ENCODE assay signal across 26 mouse cellular contexts in the genomic region with DNA sequence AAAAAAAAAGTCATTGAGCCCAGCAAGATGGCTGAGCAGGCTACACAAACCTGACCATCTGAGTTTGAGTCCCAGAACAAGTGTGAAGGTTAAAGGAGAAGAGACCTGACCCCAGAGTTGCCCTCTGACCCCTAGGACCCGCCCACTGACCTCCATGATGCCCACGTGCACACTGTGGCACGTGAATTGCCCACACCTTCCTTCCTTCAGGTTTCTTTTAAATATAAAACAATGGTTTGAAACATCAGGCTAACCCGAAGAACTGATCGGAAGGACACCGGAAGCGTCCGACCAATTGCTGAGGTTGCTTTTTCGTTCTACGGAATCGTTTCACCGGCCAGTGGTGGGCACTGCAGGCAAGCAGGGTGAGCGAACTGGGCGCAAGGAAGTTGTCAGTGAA.
"Had no signal": no experiment of that assay in that cellular context is flagged by ENCODE, and none has a peak within 500 bp of the region (broad histone marks: within the 10 kb centered on the region; RNA-seq: fewer than 3 reads in every experiment).

No protein-coding gene starts in this region.

- H3K27me3 ChIP-seq: heart, embryonic 13.5 days; heart, embryonic 15.5 days; hindbrain, embryonic 12.5 days; intestine, embryonic 15.5 days; limb, embryonic 15.5 days; liver, embryonic 12.5 days had no signal

- ATAC-seq: hindbrain, embryonic 16.5 days; inflammation-experienced regulatory T-cells, adult 6 months; intestine, embryonic 15.5 days; intestine, postnatal 0 days; liver, embryonic 12.5 days had no signal

- H3K4me3 ChIP-seq: gastrocnemius, adult 2 months; heart, adult 2 months; heart, embryonic 13.5 days; heart, embryonic 15.5 days; hindbrain, embryonic 12.5 days; intestine, embryonic 15.5 days; layer of hippocampus, adult 2 months; left cerebral cortex, adult 2 months; limb, embryonic 13.5 days; limb, embryonic 15.5 days; liver, embryonic 12.5 days had no signal

- H3K4me2 ChIP-seq: heart, embryonic 11.5 days; heart, embryonic 13.5 days; heart, embryonic 15.5 days; hindbrain, embryonic 12.5 days; hindbrain, embryonic 14.5 days; intestine, embryonic 15.5 days; limb, embryonic 13.5 days; limb, embryonic 15.5 days; liver, embryonic 12.5 days had no signal

- H3K36me3 ChIP-seq: heart, embryonic 13.5 days; heart, embryonic 15.5 days; hindbrain, embryonic 12.5 days; intestine, embryonic 15.5 days; limb, embryonic 13.5 days; limb, embryonic 15.5 days; liver, embryonic 12.5 days had no signal

- DNase-seq: gastrocnemius, adult 2 months; gastrocnemius, postnatal 10 days; gastrocnemius, postnatal 25 days; heart, adult 11 months; heart, adult 2 months; heart, postnatal 14 days; heart, postnatal 36 days; kidney, adult 18-20 months; kidney, adult 8-10 months; kidney, postnatal 10 days; kidney, postnatal 25 days; kidney, postnatal 4 days had no signal

- H3K4me1 ChIP-seq: heart, embryonic 13.5 days; heart, embryonic 15.5 days; hindbrain, embryonic 12.5 days; intestine, embryonic 15.5 days; limb, embryonic 15.5 days had no signal

- H3K27ac ChIP-seq: gastrocnemius, adult 2 months; heart, adult 2 months; heart, embryonic 13.5 days; heart, embryonic 15.5 days; hindbrain, embryonic 12.5 days; hindbrain, embryonic 14.5 days; intestine, embryonic 15.5 days; layer of hippocampus, adult 2 months; left cerebral cortex, adult 2 months; limb, embryonic 13.5 days; limb, embryonic 15.5 days; liver, embryonic 12.5 days had no signal

- H3K9ac ChIP-seq: heart, embryonic 13.5 days; heart, embryonic 15.5 days; hindbrain, embryonic 12.5 days; hindbrain, embryonic 14.5 days; intestine, embryonic 15.5 days; limb, embryonic 13.5 days; limb, embryonic 15.5 days; liver, embryonic 12.5 days had no signal

- H3K9me3 ChIP-seq: heart, embryonic 13.5 days; heart, embryonic 15.5 days; hindbrain, embryonic 12.5 days; intestine, embryonic 15.5 days; limb, embryonic 13.5 days; limb, embryonic 15.5 days; liver, embryonic 12.5 days had no signal
